Mouse (Mus musculus) intestine, embryonic 16.5 days (tissue): ENCODE measurements at regions not wholly inside any gene's neighbourhood (a gene's known extent, or its start where the extent isn't known, plus 50 kb on each side); places are given as distances from the start of the nearest gene placed in this dataset.

ENCODE experiments used
- ATAC-seq: fragments of 200-750 bp; cut with Nextera tagmentation; 2 replicates; pipeline ENCODE4 v1.8.0; 2017; ENCODE audit warnings: moderate TSS enrichment, moderate library complexity
- H3K27ac ChIP-seq: fragments of 300-500 bp; sonication (generic); 2 replicates; pipeline ENCODE4 v1.5.1; 2014; ENCODE audit warnings: mild to moderate bottlenecking, low read length
- H3K27me3 ChIP-seq: fragments of 300-500 bp; sonication (generic); replicated peaks from 2 replicates; pipeline ENCODE4 v1.6.1; 2014; ENCODE audit warnings: low read length, control low read depth, mixed read lengths; ENCODE audit not compliant: control insufficient read depth, insufficient read depth
- H3K36me3 ChIP-seq: fragments of 300-500 bp; sonication (generic); 2 replicates; pipeline ENCODE4 v1.6.1; 2014; ENCODE audit warnings: low read length, control low read depth; ENCODE audit not compliant: control insufficient read depth, insufficient read depth
- H3K4me1 ChIP-seq: fragments of 300-500 bp; sonication (generic); 2 replicates; pipeline ENCODE4 v1.6.1; 2014; ENCODE audit warnings: low read length, control low read depth, mixed read lengths; ENCODE audit not compliant: control insufficient read depth, insufficient read depth
- H3K4me2 ChIP-seq: fragments of 300-500 bp; sonication (generic); 2 replicates; pipeline ENCODE4 v1.6.1; 2014; ENCODE audit warnings: low read depth, low read length, control low read depth
- H3K4me3 ChIP-seq: fragments of 300-500 bp; sonication (generic); 2 replicates; pipeline ENCODE4 v1.5.1; 2014; ENCODE audit warnings: mild to moderate bottlenecking, low read length
- H3K9ac ChIP-seq: fragments of 300-500 bp; sonication (generic); 2 replicates; pipeline ENCODE4 v1.6.1; 2014; ENCODE audit warnings: low read depth, low read length
- H3K9me3 ChIP-seq: fragments of 300-500 bp; sonication (generic); 2 replicates; pipeline ENCODE4 v1.6.1; 2016; ENCODE audit warnings: low read length, control low read depth; ENCODE audit not compliant: control insufficient read depth
- WGBS: fragments of 180-500 bp; shearing (Covaris S2); extraction: QIAGEN DNeasy Blood & Tissue Kit; methylation state at CpG from one replicate; pipeline ENCODE4 v1.1.7; 2014; 5-methylcytosine and 5-hydroxymethylcytosine counted together

DNA sequence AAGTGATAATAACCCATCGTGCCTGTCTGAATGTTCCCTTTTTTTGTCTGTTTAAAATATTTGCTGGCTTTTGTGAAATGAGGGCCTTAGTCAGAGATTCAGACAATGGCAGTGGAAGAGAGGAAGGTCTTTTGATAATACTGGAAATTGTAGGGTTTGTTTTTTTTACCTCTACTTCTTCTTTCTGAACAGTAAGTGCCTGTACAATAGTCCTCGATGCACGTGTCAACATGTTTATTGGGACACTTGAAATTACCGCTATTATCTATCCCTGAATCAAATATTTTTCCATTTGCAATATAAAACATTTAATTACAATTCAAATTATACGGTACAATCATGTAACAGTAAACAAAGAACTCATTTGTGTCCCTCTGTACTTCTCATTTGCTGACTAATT, 733.5 kb downstream of the Fam19a2 start:
- Histone ChIP-seq H3K9ac (no peak overlapping the region), H3K4me2 (no peak overlapping the region), H3K27me3 (no peaks in the 10 kb centered on the region), H3K4me3 (no peak overlapping the region), H3K9me3 (no peaks in the 10 kb centered on the region), H3K36me3 (no peaks in the 10 kb centered on the region), H3K4me1 (no peaks in the 10 kb centered on the region), H3K27ac (no peak overlapping the region)
- ATAC-seq = no peak
- 83% methylated on average over 5 of the region's 5 CpGs for WGBS

DNA sequence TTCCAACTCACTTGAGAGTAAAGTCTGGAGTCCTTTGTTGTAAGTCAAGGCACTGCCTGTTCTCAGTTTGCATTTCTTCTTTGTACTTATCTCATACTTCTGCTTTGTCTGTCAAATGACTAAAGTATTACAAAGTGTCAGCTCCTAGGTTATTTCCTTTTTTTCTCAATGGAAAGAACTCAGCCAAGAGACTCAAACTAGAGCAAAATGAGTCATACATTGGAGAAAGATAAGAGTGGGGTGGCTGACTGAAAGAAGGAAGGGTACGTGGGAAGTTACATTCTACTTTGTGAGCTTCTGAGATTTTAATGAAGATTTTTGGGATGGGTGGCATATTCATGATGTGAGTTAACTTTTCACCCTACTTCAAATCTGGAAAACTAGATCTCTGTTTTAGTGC, 735.2 kb downstream of the Fam19a2 start:
- 80% methylated on average over 1 of the region's 1 CpGs for WGBS
- Histone ChIP-seq H3K4me1 (no peaks in the 10 kb centered on the region), H3K36me3 (no peaks in the 10 kb centered on the region), H3K9me3 (no peaks in the 10 kb centered on the region), H3K27ac (no peak overlapping the region), H3K9ac (no peak overlapping the region), H3K27me3 (no peaks in the 10 kb centered on the region), H3K4me2 (no peak overlapping the region), H3K4me3 (no peak overlapping the region)
- ATAC-seq = no peak

DNA sequence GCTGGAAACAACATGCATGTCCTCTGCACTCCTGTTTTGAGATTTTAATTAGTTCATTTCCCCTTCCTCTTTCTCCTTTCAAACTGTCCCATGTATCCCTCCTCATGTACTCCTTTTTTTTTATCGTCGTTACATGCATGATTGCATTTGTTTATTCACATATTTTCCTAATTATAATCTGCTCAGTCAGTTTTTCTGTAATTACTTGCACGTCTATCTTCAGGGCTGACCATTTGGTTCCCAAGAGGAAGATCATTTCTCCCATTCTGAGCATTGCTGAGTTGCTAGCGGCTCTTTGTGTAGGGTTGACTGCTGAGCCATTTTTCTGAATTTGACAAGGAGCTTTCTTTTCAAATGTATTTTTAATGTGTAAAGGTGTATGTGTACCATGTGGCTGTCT, 781.2 kb downstream of the Fam19a2 start:
- H3K4me2 ChIP-seq = no peak overlapping the region
- ATAC-seq = no peak
- WGBS = 82% methylated on average over 4 of the region's 4 CpGs

DNA sequence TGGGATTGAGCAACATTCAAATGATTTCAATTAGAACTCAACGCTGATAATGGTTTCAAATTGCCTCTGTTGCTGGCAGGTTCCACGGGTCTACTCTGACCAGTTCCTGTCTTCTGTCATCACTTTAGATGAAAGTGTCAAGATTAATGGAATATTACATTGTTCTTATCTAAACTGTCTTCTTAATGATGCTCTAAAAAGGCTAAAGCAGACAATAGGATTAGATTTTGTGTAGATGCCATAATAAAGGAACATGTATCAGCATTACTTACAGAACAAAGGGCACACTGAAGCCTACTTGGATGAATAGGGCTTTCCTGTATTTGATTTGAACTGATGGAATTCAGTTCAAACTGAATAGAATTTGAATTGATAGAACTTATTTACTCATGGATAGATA, 782.0 kb downstream of the Fam19a2 start:
- H3K27ac ChIP-seq = no peak overlapping the region
- H3K36me3 ChIP-seq = no peaks in the 10 kb centered on the region
- no peaks in the 10 kb centered on the region for H3K27me3 ChIP-seq
- H3K4me2 ChIP-seq = no peak overlapping the region
- no peaks in the 10 kb centered on the region for H3K4me1 ChIP-seq
- H3K9ac ChIP-seq = no peak overlapping the region
- H3K4me3 ChIP-seq = no peak overlapping the region
- 76% methylated on average over 2 of the region's 2 CpGs for WGBS
- H3K9me3 ChIP-seq = no peaks in the 10 kb centered on the region
- ATAC-seq = no peak

More for the DNA sequence above, 781.2 kb downstream of the Fam19a2 start:
- Histone ChIP-seq H3K9ac (no peak overlapping the region), H3K9me3 (no peaks in the 10 kb centered on the region), H3K36me3 (no peaks in the 10 kb centered on the region), H3K4me3 (no peak overlapping the region), H3K27me3 (no peaks in the 10 kb centered on the region), H3K4me1 (no peaks in the 10 kb centered on the region), H3K27ac (no peak overlapping the region)

DNA sequence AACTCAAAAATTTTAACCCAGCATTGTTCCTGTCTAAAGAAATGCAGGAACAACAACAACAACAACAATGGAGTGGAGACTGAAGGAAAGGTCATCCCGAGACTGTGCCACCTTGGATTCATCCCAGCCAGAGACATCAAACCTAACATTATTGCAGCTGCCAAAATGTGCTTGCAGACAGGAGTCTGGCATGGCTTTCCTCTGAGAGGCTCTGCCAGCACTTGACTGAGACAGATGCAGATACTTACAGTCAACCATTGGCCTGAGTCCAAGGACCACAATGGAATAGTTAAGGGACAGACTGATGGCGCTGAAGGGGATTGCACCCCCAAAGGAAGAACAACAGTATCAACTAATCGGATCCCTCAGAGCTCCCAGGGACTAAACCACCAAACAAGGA, 819.0 kb downstream of the Fam19a2 start:
- no peak overlapping the region for H3K9ac ChIP-seq
- 60% methylated on average over 3 of the region's 3 CpGs for WGBS
- no peaks in the 10 kb centered on the region for H3K9me3 ChIP-seq
- H3K4me1 ChIP-seq = no peaks in the 10 kb centered on the region
- ATAC-seq = no peak
- H3K27me3 ChIP-seq = no peaks in the 10 kb centered on the region
- H3K27ac ChIP-seq = no peak overlapping the region
- no peaks in the 10 kb centered on the region for H3K36me3 ChIP-seq
- H3K4me3 ChIP-seq = no peak overlapping the region
- no peak overlapping the region for H3K4me2 ChIP-seq

DNA sequence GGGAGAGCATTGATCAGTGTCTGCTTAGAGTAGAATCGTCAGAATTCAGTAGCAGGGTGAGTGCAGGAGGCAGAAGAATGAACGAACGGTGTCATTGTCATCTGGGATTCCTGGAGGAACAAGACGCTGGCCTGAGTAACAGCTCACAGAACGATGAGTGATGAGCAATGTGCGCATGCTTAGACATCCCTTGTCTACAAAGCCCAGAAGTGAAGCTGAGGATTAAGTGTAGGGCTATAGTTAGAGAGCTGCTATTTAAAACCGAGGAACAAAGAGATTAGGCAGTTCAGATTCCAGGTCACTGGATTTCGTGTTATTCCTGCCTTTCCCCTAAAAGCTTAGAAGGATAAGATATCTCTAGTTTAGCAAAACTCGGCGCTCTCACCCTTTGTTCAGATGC, 826.8 kb downstream of the Fam19a2 start:
- Histone ChIP-seq H3K27me3 (no peaks in the 10 kb centered on the region), H3K4me3 (no peak overlapping the region), H3K27ac (no peak overlapping the region), H3K9ac (no peak overlapping the region), H3K4me2 (no peak overlapping the region), H3K4me1 (no peaks in the 10 kb centered on the region), H3K36me3 (no peaks in the 10 kb centered on the region), H3K9me3 (no peaks in the 10 kb centered on the region)
- WGBS = 83% methylated on average over 10 of the region's 10 CpGs
- ATAC-seq = no peak

DNA sequence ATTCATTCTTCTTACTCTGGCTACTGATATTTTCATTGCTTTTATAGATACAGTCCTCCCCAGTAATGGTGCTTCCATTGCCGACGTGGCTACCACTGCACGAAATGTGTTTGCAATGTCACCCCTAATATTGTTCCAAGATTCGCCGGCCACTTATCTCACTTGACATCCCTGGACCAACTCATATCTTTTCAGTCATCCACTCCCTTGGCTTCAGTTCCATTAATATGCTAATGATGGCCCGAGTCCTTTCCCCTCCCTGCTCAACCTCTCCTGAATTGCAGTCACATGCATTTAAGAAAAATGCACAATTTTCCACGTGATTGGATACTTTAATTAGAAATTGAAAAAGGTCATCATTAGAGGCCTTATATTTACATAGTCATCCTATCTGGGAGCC, 827.6 kb downstream of the Fam19a2 start:
- no peak overlapping the region for H3K27ac ChIP-seq
- ATAC-seq = no peak
- no peaks in the 10 kb centered on the region for H3K9me3 ChIP-seq
- no peaks in the 10 kb centered on the region for H3K27me3 ChIP-seq
- WGBS = 90% methylated on average over 7 of the region's 7 CpGs
- no peaks in the 10 kb centered on the region for H3K4me1 ChIP-seq
- no peak overlapping the region for H3K4me2 ChIP-seq
- H3K36me3 ChIP-seq = no peaks in the 10 kb centered on the region
- H3K9ac ChIP-seq = no peak overlapping the region
- no peak overlapping the region for H3K4me3 ChIP-seq

DNA sequence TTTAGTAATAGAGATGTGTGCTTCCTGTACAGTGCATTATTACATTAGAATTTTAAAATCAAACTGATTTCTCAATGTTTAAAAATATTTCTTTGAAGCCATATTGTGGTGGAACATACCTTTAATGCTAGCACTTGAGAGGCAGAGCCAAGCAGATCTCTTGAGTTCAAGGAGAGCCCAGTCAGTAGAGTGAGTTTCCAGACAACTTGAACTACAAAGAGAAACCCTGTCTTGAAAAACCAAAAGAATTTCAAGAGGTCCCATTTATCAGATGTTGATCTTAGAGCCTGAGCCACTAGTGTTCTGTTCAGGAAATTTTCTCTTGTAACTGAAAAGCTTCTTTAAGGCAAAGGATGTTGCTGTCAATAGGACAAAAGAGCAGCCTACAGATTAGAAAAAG, 855.8 kb downstream of the Fam19a2 start:
- H3K4me3 ChIP-seq = no peak overlapping the region
- no peaks in the 10 kb centered on the region for H3K4me1 ChIP-seq
- no peaks in the 10 kb centered on the region for H3K27me3 ChIP-seq
- H3K36me3 ChIP-seq = no peaks in the 10 kb centered on the region
- no peak overlapping the region for H3K9ac ChIP-seq
- no peak overlapping the region for H3K27ac ChIP-seq
- ATAC-seq = no peak
- H3K4me2 ChIP-seq = no peak overlapping the region
- H3K9me3 ChIP-seq = no peaks in the 10 kb centered on the region

DNA sequence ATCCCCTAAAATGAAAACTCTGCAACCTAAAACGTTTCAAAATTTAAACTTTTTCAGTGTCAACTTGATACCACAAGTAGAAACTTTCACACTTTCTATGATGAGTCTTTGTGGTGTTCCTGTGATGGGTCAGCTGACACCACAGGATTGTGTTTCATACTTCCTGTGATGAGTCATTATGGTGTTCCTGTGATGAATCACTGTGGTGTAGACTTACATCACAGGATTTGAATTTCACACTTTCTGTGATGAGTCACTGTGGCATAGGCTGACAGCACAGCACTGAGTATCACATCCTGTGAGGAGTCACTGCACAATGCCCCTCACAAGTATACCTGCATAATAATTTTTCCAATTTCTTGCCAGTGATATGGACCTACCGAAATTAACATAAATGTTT, 874.7 kb downstream of the Fam19a2 start:
- 71% methylated on average over 2 of the region's 2 CpGs for WGBS
- H3K4me3 ChIP-seq = no peak overlapping the region
- ATAC-seq = no peak

DNA sequence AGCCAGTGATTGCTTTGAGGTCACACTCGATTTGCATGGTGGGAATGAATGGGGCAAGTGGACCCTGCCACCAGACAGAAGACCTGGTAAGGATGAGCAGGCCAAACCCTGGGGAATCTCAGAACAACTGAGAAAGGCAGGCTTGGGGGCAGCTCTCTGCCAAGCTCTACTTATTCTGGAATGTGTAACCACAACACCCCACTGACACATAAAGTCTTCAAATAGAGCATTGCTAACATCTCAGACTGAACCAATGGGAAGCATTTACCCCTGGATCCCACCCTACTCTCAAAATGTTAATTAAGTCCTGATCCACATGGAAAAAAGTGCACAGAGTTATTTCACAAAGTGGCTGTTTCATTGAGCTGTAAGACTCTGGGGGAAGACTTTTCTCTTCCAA, 878.5 kb downstream of the Fam19a2 start:
- Histone ChIP-seq H3K4me3 (no peak overlapping the region), H3K4me2 (no peak overlapping the region), H3K36me3 (no peaks in the 10 kb centered on the region), H3K9ac (no peak overlapping the region), H3K27ac (no peak overlapping the region), H3K27me3 (no peaks in the 10 kb centered on the region), H3K9me3 (no peaks in the 10 kb centered on the region), H3K4me1 (no peaks in the 10 kb centered on the region)
- no peak for ATAC-seq
- 49% methylated on average over 1 of the region's 1 CpGs for WGBS

More for the DNA sequence above, 874.7 kb downstream of the Fam19a2 start:
- Histone ChIP-seq H3K27me3 (no peaks in the 10 kb centered on the region), H3K9ac (no peak overlapping the region), H3K4me2 (no peak overlapping the region), H3K36me3 (no peaks in the 10 kb centered on the region), H3K4me1 (no peaks in the 10 kb centered on the region), H3K9me3 (no peaks in the 10 kb centered on the region), H3K27ac (no peak overlapping the region)
